Mouse (Mus musculus): ENCODE results near the gene Atad5. TPM values are rescaled to one million over a fixed set of nuclear protein-coding genes. Genes with fewer than 3 reads are reported as not detected.
"Not testable (repeated sequence)": the region's sequence is repeated elsewhere in the genome, so short reads cannot be mapped to it uniquely, and the experiment has no call there.

Gene Atad5
- polyA plus RNA-seq, 1 experiment: 11.4 TPM

DNA sequence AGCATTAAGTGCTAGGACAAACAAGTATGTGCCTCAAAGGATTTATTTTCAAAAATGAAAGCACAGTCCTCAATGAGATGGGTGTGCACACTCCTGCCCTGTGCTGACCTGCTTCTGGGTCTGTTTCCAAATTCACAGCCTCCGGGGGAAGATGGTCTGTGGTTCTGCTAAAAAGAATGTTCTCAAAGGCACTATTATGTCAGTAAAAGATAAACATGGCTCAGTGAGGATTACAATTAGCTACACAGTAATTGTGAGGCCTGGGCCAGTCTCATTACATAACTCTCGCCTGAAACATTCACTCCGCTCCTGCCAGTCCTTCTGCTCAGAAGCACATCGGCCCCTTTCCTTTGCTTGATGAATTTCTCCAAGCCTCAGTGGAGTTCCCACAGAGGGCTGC is 27.0 kb upstream of the Atad5 start:
- H3K27ac ChIP-seq (ENCODE audit: insufficient read depth, low read length): 0 out of 2 replicates have a peak overlapping the region, but pooled peaks have one; percentile 48
- TF ChIP-seq CTCF (IDR thresholded peaks at IDR 0.05; ENCODE audit: borderline replicate concordance, insufficient read depth, low read length): no peak
- TF ChIP-seq POLR2A (IDR thresholded peaks at IDR 0.05; ENCODE audit: low read depth, low read length): no peak
- H3K4me1 ChIP-seq (ENCODE audit: control insufficient read depth, insufficient read depth, low read length): no peaks in the 10 kb centered on the region
- H3K4me3 ChIP-seq (ENCODE audit: insufficient read depth, low read length): no peak overlapping the region

DNA sequence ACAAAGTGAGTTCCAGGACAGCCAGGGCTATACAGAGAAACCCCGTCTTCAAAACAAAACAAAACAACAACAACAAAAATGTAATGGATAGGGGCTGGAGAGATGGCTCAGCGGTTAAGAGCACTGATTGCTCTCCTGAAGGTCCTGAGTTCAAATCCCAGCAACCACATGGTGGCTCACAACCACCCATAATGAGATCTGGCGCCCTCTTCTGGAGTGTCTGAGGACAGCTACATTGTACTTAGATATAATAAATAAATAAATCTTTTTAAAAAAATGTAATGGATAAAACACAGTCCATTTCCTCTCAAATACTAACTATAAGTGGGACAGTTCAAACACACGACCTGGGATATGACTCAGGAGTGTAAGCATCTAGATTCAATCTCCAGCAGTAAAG is 22.8 kb upstream of the Atad5 start:
- H3K27ac ChIP-seq (ENCODE audit: insufficient read depth, low read length); H3K4me1 ChIP-seq (ENCODE audit: control insufficient read depth, insufficient read depth, low read length); H3K4me3 ChIP-seq (ENCODE audit: insufficient read depth, low read length): not testable (repeated sequence)

DNA sequence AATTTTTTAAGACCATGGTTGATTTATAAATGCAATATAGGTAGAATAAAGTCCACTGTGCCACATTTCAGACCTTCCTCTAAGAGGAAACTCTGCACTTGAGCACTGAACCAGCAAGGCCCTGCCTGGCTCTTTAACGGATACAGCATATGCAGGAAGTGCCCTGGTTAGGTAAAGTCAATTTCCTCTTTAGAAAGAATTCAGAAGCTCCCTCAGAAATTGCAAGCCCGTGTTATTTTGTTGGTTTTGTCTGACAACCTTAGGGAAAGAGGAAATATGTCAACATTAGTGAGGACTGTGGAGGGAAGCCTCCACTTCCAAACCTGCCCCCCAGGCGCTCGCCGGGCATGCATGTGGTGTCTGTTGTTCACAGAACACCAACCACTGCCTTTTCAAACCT is 21.6 kb upstream of the Atad5 start:
- TF ChIP-seq POLR2A (IDR thresholded peaks at IDR 0.05; ENCODE audit: low read depth, low read length) (no peak), CTCF (IDR thresholded peaks at IDR 0.05; ENCODE audit: borderline replicate concordance, insufficient read depth, low read length) (no peak)
- Histone ChIP-seq H3K27ac (ENCODE audit: insufficient read depth, low read length) (no peak overlapping the region), H3K4me1 (ENCODE audit: control insufficient read depth, insufficient read depth, low read length) (no peaks in the 10 kb centered on the region), H3K4me3 (ENCODE audit: insufficient read depth, low read length) (no peak overlapping the region)

DNA sequence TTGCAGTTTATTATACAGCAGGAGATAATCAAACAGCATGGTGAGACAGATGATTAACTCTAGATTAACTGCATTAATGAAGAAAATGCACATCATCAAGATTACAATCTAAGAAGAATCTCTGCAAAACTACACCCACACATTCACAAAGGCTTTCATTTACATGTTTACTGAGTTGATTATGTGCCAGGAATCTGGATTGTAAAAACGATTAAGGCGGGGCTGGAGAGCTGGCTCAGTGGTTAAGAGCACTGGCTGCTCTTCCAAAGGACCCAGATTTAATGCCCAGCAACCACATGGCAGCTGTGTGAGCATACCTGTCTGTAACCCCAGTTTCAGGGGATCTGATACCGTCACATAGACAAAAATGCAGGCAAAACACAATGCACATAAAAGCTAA is 19.4 kb upstream of the Atad5 start:
- no peaks in the 10 kb centered on the region for H3K4me1 ChIP-seq (ENCODE audit: control insufficient read depth, insufficient read depth, low read length)
- no peak overlapping the region for H3K27ac ChIP-seq (ENCODE audit: insufficient read depth, low read length)
- no peak overlapping the region for H3K4me3 ChIP-seq (ENCODE audit: insufficient read depth, low read length)
- TF ChIP-seq CTCF (IDR thresholded peaks at IDR 0.05; ENCODE audit: borderline replicate concordance, insufficient read depth, low read length) (no peak), POLR2A (IDR thresholded peaks at IDR 0.05; ENCODE audit: low read depth, low read length) (no peak)

DNA sequence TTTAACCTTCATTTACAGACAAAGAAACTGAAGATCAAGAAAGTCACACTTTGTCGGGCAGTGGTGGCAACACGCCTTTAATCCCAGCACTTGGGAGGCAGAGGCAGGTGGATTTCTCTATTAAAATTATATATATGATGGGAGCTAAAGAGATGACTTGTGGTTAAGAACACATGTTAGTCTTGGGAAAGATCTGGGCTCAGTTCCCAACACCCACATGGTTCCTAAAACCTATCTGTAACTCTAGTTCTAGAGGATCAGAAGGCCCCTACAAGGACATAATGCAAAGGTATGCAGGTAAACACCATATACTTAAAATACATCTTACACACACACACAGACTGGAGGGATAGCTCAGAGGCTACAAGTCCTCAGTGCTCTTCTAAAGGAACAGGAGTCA is 18.2 kb upstream of the Atad5 start:
- Histone ChIP-seq H3K27ac (ENCODE audit: insufficient read depth, low read length) (no peak overlapping the region), H3K4me1 (ENCODE audit: control insufficient read depth, insufficient read depth, low read length) (no peaks in the 10 kb centered on the region), H3K4me3 (ENCODE audit: insufficient read depth, low read length) (no peak overlapping the region)
- TF ChIP-seq POLR2A (IDR thresholded peaks at IDR 0.05; ENCODE audit: low read depth, low read length) (no peak), CTCF (IDR thresholded peaks at IDR 0.05; ENCODE audit: borderline replicate concordance, insufficient read depth, low read length) (no peak)

DNA sequence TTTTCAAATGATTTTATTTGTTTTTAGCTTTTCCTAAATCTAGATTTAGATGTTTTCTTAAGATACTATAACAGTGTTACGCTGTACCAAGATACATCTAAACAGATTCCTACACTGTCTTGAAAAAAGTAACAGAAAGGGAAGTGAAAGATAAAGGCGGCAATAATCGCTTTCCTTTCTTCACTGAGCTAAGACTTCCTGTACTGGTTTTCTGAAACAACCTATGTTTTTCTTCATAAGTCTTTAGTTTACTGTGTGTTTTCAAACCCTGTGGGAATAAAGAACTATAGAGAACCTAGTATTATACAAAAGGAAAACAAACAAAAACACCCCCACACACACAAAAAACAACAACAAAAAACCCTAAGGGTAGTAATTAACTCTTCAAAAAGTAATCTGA is 16.8 kb upstream of the Atad5 start:
- no peak for TF ChIP-seq CTCF (IDR thresholded peaks at IDR 0.05; ENCODE audit: borderline replicate concordance, insufficient read depth, low read length)
- TF ChIP-seq POLR2A (IDR thresholded peaks at IDR 0.05; ENCODE audit: low read depth, low read length): no peak
- Histone ChIP-seq H3K4me3 (ENCODE audit: insufficient read depth, low read length) (no peak overlapping the region), H3K27ac (ENCODE audit: insufficient read depth, low read length) (no peak overlapping the region), H3K4me1 (ENCODE audit: control insufficient read depth, insufficient read depth, low read length) (no peaks in the 10 kb centered on the region)

DNA sequence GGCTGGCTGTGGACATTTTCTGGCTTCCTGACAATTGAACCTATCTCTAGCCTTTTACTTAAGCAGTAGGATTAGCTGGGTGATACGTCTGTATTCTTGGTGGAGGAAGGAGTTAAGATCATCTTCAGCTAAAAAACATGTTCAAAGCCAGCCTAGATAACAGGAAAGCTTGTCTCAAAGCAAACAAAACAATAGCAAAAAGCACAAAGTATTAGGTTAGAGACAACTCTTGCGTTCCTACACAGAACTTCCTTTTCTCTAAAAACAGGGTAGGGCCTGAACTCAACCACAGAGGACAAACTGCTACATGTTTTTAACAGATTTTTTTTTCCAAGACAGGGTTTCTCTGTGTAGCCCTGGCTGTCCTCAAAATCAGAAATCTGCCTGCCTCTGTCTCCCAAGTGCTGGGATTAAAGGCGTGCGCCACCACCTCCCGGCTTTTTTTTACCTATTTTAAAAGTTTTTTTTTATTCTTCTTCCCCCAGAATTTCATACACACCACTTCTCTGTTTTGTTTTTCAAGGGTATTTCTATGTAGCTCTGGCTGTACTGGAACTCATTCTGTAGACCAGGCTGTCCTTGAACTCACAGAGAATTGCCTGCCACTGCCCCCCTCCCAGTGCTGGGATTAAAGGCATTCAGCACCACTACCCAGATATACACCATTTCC is 13.5 kb upstream of the Atad5 start:
- TF ChIP-seq CTCF (IDR thresholded peaks at IDR 0.05; ENCODE audit: borderline replicate concordance, insufficient read depth, low read length) (no peak), POLR2A (IDR thresholded peaks at IDR 0.05; ENCODE audit: low read depth, low read length) (no peak)
- Histone ChIP-seq H3K4me3 (ENCODE audit: insufficient read depth, low read length) (no peak overlapping the region), H3K27ac (ENCODE audit: insufficient read depth, low read length) (no peak overlapping the region), H3K4me1 (ENCODE audit: control insufficient read depth, insufficient read depth, low read length) (peaks cover 7% of the 10 kb centered on the region; the same call in 1 of the 2 replicates)

DNA sequence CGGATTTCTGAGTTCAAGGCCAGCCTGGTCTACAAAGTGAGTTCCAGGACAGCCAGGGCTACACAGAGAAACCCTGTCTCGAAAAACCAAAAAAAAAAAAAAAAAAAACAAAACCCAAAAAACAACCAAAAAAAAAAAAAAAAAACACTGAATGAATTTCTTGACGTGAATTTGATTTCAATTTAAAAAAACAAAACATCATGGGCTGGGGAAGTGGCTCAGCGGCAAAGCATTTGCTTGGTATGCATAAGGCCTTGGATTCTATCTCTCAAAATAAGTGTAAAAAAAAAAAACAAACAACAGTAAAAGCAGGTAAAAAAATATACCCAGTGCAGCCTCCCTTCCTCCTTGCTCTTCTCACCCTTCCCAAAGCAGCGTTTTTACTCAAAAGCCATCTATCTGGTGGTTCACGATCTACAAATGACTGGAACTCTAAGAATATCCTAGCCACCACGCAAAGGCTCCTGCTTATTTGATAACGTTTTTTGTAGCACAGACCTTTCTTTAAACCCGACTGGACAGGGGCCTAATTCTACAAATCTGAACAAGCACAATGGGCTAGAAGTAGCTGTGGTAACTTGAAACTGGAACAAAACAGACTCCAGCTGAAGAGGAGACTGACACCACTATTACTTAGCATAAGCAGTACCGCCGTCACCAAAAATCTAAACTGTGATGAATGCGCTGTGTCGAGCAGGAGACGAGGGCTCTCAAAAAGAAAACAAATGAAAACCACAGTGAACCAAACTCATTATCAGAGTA is 11.2 kb upstream of the Atad5 start:
- no peak for TF ChIP-seq POLR2A (IDR thresholded peaks at IDR 0.05; ENCODE audit: low read depth, low read length)
- TF ChIP-seq CTCF (IDR thresholded peaks at IDR 0.05; ENCODE audit: borderline replicate concordance, insufficient read depth, low read length): no peak
- peak overlapping the region; percentile 70; the same call in 1 of the 2 replicates for H3K27ac ChIP-seq (ENCODE audit: insufficient read depth, low read length)
- peaks cover 9% of the 10 kb centered on the region; the same call in 1 of the 2 replicates for H3K4me1 ChIP-seq (ENCODE audit: control insufficient read depth, insufficient read depth, low read length)
- no peak overlapping the region for H3K4me3 ChIP-seq (ENCODE audit: insufficient read depth, low read length)

DNA sequence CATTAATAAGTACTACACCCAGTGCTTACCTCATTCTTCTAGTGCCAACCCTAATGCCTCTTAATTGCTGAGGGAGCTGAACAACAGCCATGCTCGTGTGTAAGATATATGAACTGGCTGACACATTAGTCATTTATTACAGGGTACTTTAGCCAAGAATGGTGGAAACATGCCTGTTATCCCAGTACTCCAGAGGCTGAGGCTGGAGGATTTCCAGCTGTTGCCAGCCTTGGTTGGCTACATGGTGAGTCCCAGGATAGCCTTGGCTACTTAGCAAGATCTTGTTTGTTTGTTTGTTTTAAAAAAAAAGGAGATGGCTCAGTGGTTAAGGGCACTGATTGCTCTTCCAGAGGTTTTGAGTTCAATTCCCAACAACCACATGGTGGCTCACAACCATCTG is 10.4 kb upstream of the Atad5 start:
- Histone ChIP-seq H3K27ac (ENCODE audit: insufficient read depth, low read length) (peak overlapping the region; percentile 70), H3K4me1 (ENCODE audit: control insufficient read depth, insufficient read depth, low read length) (peaks cover 9% of the 10 kb centered on the region; the same call in 1 of the 2 replicates), H3K4me3 (ENCODE audit: insufficient read depth, low read length) (no peak overlapping the region)
- no peak for TF ChIP-seq POLR2A (IDR thresholded peaks at IDR 0.05; ENCODE audit: low read depth, low read length)
- TF ChIP-seq CTCF (IDR thresholded peaks at IDR 0.05; ENCODE audit: borderline replicate concordance, insufficient read depth, low read length): no peak

DNA sequence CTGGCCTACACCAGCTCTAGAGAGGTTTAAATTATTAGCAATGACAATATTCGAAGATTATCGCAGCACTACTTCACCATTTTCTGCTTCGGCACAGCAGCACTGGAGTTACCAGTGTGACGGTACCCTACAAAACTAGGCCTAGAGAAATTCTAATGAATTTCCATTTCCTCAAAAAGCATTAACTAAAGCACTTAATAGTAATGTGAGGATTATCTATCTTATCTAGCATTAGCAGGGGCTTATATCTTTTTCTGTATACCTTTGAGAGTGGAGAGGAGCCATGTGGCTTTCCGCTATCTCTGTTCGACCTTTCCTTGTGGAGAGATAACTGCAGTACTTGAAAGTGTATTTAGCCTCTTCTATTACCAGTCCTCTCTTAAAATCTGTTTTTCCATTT is 9.4 kb upstream of the Atad5 start:
- no peak for TF ChIP-seq CTCF (IDR thresholded peaks at IDR 0.05; ENCODE audit: borderline replicate concordance, insufficient read depth, low read length)
- no peak for TF ChIP-seq POLR2A (IDR thresholded peaks at IDR 0.05; ENCODE audit: low read depth, low read length)
- Histone ChIP-seq H3K27ac (ENCODE audit: insufficient read depth, low read length) (no peak overlapping the region), H3K4me1 (ENCODE audit: control insufficient read depth, insufficient read depth, low read length) (peaks cover 9% of the 10 kb centered on the region; the same call in 1 of the 2 replicates), H3K4me3 (ENCODE audit: insufficient read depth, low read length) (peak overlapping the region; percentile 98)
